Mouse (Mus musculus): ENCODE measurements around the gene Zfp839. TPM values are rescaled to one million over a fixed set of nuclear protein-coding genes. Genes with fewer than 3 reads are reported as not detected.

Zfp839 gene
- total RNA-seq, 4 experiments from 2014 or later: 7.8 to 9.6 (median 8.4) TPM

DNA sequence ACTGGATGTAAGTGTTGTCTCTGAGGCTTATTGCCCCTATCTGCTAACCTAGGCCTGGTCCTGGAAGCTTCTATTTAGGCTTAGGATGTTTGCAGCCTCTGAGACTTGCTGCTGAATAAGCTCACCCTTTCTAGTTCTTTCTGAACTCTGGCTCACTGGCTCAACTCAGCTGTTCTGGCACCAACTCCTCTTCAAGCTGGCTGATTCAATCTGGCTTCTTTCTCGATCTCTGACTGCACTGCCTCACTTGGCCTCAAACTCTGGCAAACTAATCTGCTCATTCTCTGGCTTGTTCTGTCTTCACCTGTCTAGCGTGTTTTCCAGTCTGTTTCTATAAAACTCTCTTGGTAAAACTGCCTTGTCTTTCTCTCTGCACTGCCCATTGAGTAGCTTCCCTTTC, 25.3 kb downstream of the Zfp839 start:
- DNase-seq (ENCODE audit: low spot score in 2 of 2): no peak

DNA sequence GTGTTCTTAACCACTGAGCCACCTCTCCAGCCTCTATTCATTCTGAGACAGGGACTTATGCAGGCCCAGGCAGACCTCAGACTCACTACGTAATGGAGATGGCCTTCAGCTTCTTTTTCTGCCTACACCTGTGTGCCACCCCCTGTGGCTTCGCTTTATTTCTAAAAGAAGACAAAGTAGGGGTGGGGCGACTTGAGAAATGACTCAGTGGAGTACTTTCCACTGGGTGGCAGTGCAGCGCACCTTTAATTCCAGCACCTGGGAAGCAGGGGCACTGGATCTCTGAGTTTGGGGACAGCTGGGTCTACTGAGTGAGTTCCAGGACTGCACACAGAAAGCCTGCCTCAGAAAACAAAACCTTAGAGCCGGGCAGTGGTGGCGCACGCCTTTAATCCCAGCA, 32.2 kb downstream of the Zfp839 start:
- DNase-seq (ENCODE audit: low spot score in 2 of 2): no peak

DNA sequence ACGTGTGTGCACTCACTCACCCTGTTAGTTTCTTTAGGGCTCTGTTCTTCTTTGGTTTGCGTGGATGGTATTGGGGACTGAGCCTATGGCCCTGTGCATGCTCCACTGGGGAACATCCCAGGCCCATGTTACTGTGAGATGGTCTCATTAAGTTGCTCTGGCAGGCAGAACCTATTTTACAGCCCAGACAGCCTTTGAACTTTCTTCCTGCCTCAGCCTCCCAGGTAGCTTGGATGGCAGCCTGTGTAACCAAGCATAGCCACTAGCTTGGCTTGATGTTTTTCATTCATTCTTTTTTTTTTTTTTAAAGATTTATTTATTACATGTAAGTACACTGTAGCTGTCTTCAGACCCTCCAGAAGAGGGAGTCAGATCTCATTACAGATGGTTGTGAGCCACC, 35.2 kb downstream of the Zfp839 start:
- DNase-seq (ENCODE audit: low spot score in 2 of 2): no peak

DNA sequence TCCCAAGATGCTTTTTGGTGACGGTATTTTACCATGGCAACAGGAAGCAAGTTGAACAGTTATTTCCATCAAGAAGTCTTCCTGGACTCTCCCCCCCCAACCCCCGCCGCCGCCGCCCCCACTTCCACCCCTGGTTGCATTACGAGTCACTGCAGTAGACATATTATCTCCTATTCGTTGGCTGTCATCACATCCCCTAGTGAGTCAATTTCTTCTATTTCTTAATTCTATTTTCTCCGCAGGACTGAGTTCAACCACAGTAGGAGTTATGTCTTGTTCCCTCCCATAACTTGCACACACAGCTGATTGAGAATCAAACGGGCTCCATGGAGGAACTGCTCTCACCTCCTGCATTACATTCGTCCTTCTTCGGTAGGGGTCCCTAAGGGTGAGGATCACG, 38.1 kb downstream of the Zfp839 start:
- DNase-seq (ENCODE audit: low spot score in 2 of 2): no peak

DNA sequence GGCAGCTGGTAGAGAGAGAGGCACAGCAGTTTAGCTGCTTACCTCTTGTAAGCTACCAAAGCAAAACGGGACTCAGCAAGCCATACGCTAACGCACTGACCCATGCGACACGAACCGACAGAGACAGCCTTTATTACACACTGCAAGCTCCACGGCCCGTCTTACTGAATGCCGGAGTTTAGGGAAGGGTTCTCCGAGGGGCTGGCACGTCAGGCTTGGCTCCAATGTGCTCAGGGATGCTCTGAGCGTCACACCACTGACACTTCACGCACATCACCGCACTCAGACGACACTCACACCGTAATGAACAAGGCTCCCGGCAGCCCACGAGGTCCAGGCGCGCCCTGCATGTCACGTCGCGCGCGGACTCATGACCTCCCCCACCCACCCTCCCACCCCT, 38.6 kb downstream of the Zfp839 start:
- DNase-seq (ENCODE audit: low spot score in 2 of 2): no peak

DNA sequence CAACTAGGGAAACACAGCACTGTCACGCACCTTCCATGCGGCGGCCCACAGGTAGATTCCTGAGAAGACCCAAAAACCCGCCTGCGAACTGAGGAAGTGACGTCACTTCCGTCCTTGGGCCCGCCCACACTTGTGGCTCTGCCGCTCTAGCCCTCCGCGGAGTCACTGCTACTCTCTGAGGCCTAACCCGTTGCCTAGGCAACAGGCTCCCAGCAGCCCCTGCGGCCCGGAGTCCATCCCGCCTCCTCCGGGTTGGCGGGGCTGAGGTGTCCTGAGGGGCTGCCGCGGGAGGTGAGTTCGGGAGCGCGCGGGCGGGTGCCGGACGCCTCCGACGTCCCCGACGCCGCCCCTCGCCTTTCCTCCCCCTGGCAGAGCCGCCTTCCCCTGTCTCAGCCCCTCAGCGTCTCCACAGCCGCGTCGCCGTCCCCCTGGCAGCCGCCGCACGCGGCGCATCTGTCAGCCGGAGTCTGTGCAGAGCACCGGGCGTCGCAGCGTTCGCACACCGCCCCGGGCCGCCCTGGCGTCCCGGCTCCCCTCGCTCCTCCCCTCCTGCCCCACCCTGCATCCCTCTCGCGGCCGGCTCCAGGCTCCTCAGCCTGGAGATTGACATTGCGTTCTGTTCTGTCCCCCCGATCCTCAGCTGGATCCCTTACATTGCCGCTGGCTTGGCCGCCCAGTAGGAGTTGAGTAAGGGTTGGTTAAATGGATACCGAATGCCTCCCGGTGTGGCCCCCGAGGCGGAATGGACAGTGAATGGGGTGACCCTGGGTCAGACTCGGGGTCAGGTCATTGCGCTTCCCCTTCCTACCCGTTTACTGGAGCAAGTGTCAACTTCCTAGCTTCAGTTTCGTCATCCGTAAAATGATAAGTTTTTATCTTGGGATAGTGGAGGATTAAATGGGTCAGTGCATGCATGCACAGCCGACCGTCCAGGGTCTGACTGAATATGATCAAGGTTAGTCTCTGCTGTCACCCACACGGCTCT, 39.3 kb downstream of the Zfp839 start, which contains the start of the genes Cinp and Tecpr2:
Gene Cinp, minus strand, starts transcription at position 110 of the 985 bp plus-strand sequence.
Gene Tecpr2, plus strand, starts transcription at position 229 of the 985 bp plus-strand sequence.
- DNase-seq (ENCODE audit: low spot score in 2 of 2): peak; percentile 91 to 96

DNA sequence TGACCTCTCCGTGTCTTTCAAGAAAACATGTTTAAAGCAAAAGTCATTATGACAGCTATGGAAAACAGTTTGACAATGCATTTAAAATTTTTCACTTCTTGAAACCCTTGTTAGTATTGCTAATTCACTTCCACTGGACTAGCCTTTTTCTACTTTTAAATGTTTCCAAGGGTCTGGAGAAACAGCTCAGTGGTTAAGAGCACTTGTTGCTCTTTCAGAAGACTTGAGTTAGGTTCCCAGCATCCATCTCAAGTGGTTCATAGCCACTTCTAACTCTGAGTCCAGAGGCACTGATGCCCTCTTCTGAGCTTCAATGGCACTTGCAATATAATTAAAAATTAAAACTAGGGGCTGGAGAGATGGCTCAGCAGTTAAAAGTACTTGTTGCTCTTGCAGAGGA, 41.8 kb downstream of the Zfp839 start:
- no peak for DNase-seq (ENCODE audit: low spot score in 2 of 2)

DNA sequence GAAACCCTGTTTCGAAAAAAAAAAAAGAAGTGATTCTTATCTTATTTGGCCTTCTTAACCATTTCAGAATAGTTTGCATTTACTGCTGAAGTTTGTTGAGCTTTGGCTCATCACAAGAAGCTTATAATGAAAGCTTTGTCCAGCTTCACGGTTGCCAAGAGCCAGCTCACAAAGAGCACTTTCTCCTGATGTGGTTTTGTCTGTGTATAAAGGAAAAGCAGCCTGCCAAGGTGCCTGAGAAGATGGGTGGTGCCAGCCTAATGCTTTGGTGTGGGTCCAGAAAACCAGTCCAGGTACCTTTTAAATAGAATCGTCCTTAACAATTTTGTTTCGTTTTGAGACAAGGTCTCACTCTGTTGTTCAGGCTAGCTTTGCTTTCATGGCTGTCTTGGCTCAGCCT, 52.1 kb downstream of the Zfp839 start:
- DNase-seq (ENCODE audit: low spot score in 2 of 2): no peak

DNA sequence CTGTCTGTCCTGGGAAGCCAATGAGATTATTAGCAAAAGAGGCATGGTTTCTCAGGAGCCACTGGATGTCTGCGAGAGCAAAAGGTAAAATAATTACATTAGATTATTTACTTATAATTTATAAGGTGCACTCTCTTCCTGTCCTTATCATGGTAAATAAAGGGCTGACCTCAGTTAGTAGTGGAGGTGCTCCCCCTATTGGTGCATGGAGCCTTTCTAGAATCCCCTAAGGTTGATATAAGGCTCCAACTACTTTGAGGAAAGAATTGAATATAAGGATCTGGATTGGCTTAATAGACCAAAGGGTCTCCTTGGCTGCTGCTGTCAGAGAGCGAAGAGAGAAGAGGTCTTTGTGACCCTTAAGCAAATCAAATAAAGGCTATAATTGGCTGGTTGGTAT, 53.5 kb downstream of the Zfp839 start:
- DNase-seq (ENCODE audit: low spot score in 2 of 2): no peak

DNA sequence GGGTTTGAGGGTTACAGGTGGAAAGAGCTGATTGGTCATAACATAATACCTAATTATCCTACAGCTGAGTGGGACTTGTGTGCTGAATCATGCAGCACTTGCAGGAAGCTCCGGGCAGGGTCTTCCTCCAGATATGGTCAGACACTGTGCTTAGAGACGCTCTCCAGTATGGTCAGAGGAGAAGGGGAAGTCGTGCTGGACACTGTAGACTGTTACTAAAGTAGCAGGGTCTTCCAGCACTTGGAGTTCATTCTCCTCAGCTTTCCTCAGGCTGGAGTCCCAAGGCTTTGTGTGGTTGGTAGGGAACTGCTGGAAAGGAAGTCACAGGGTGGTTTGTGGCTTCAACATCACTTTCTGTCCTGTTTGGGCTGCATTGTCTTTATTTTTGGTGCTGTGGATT, 57.8 kb downstream of the Zfp839 start:
- DNase-seq (ENCODE audit: low spot score in 2 of 2): no peak

DNA sequence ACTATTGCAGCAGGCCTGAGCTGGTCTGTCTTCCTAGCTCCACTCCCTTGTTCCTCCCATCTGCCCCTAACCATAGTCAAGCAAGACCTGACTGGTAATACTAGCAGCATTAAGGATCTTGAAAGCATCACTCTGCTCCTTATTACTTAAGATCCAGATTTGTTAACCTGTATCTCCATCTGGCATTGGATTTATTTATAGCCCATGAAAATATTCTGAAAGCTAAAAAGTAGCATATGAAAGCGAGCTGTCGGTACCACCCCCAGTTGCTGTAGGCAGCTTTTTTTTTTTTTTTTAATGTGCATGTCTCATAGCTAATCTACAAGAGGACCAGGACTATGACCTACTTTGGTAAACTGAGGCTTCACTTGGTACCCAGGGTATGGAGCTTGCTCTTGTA, 59.9 kb downstream of the Zfp839 start:
- no peak for DNase-seq (ENCODE audit: low spot score in 2 of 2)

DNA sequence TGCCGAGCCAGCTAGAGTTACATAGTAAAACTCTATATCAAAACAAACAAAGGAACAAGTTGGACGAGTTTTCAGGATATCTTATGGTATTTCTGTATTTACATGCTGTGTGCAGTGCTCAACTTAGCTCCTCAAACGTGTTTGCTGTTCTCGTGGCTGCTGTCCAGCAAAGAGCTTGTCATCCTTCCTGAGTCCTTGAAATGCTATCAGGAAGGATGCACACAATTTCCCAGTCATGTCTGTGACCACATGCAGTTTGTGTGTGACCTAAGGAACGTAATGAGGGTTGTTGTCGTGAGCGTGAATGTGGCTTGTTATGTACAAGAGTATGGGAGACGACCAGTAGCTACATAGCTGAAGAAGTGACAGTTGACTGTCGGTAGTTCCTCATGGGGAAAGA, 65.7 kb downstream of the Zfp839 start:
- no peak for DNase-seq (ENCODE audit: low spot score in 2 of 2)

Other genes with a start within 250 kb of the Zfp839 start
- 10 to 100 TPM; 68.4 to 93.0 (median 74.2) TPM for gene Dync1h1, start 248.8 kb upstream of the Zfp839 start, total RNA-seq (2022)
- gene 1700001K19Rik, start 167.6 kb upstream of the Zfp839 start, total RNA-seq (2022): under 1 TPM in 1 of 4 experiments, not detected in 3; 0.80 TPM
- gene Hsp90aa1, start 147.5 kb upstream of the Zfp839 start, total RNA-seq (2022): 10 to 100 TPM; 30.5 to 74.5 (median 56.1) TPM
- gene Wdr20, start 112.3 kb upstream of the Zfp839 start, total RNA-seq (2022): 10 to 100 TPM; 13.3 to 19.9 (median 15.9) TPM
- gene Mok, start 9.3 kb upstream of the Zfp839 start, total RNA-seq (2022): under 1 TPM in 2 of 4 experiments, not detected in 2; 0.35 to 0.52 TPM
- gene Cinp, start 38.9 kb downstream of the Zfp839 start, total RNA-seq (2022): 10 to 100 TPM; 22.3 to 24.5 (median 22.8) TPM
- 1 to 10 TPM; 2.8 to 3.2 (median 2.8) TPM for gene Tecpr2, start 39.0 kb downstream of the Zfp839 start, total RNA-seq (2022)
- 100 to 1,000 TPM; 147 to 209 (median 152) TPM for gene Ankrd9, start 128.8 kb downstream of the Zfp839 start, total RNA-seq (2022)
- 1 to 10 TPM; 5.5 to 6.9 (median 5.8) TPM for gene Rcor1, start 189.1 kb downstream of the Zfp839 start, total RNA-seq (2022)